In the genomic region with DNA sequence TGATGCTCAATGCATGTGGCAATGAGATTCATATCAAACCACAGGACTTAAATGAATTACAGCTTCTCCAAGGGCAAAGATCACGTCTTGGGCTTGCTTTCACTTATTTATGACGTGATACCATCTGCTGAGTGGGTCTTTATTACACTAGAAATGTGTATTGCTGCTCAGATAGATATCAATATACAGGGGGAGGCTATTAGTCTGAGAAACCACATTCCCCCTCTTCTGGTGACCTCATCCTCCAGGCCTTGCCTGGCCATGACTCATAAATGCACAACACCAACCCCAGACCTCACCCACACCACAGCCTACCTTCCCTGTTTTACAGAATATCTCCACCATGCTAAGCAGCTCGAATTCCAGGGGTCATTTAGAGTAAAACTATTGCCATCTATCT, we compare ENCODE assay signal across 17 mouse cellular contexts.
"Had no signal": no experiment of that assay in that cellular context is flagged by ENCODE, and none has a peak within 500 bp of the region (broad histone marks: within the 10 kb centered on the region; RNA-seq: fewer than 3 reads in every experiment).

No protein-coding gene starts in this region.

- H3K4me2 ChIP-seq: lung, embryonic 15.5 days; midbrain, embryonic 11.5 days; midbrain, embryonic 13.5 days; midbrain, embryonic 15.5 days; neural tube, embryonic 13.5 days; neural tube, embryonic 15.5 days had no signal

- H3K4me3 ChIP-seq: lung, embryonic 15.5 days; megakaryocyte, embryonic 14.5 days; midbrain, embryonic 13.5 days; midbrain, embryonic 15.5 days; neural tube, embryonic 13.5 days; neural tube, embryonic 15.5 days had no signal

- H3K27me3 ChIP-seq: lung, embryonic 15.5 days; megakaryocyte, embryonic 14.5 days; midbrain, embryonic 13.5 days; midbrain, embryonic 15.5 days; neural tube, embryonic 13.5 days; neural tube, embryonic 15.5 days had no signal

- DNase-seq: liver, postnatal 0 days; lung, adult 2 months; lung, postnatal 14 days; lung, postnatal 36 days; retina, postnatal 1 day; right cerebral cortex, adult 18-20 months; spleen, adult 18-20 months; thymus, adult 18-20 months; thymus, postnatal 14 days; thymus, postnatal 4 days had no signal

- H3K36me3 ChIP-seq: lung, embryonic 15.5 days; midbrain, embryonic 13.5 days; midbrain, embryonic 15.5 days; neural tube, embryonic 13.5 days; neural tube, embryonic 15.5 days had no signal
